Mouse (Mus musculus) brain, adult 2 months (tissue): ENCODE measurements at regions not wholly inside any gene's neighbourhood (a gene's known extent, or its start where the extent isn't known, plus 50 kb on each side); places are given as distances from the start of the nearest gene placed in this dataset.

Experiments
- DNase-seq: peaks from one replicate; pipeline ENCODE4 v3.0.0; 2011; ENCODE audit warnings: low read depth, low spot score

GRCm38 (mm10) chr9:117870616-117871015 lies 169.7 kb upstream of the Azi2 start:
- peak; percentile 45 for DNase-seq

GRCm38 (mm10) chr9:117863944-117864343 lies 176.4 kb upstream of the Azi2 start:
- DNase-seq, result no peak

- DNase-seq, result no peak
Measured at GRCm38 (mm10) chr9:117863318-117863717, 177.0 kb upstream of the Azi2 start.

GRCm38 (mm10) chr9:117859580-117860045 lies 180.7 kb upstream of the Azi2 start:
- peak; percentile 8 for DNase-seq

- no peak for DNase-seq
Measured at GRCm38 (mm10) chr9:117843531-117843930, 196.8 kb upstream of the Azi2 start.

GRCm38 (mm10) chr9:117836696-117837380 lies 203.5 kb upstream of the Azi2 start:
- DNase-seq, result no peak

GRCm38 (mm10) chr9:117833586-117833985 lies 203.9 kb upstream of the Rbms3 start:
- no peak for DNase-seq

GRCm38 (mm10) chr9:117814661-117815060 lies 184.9 kb upstream of the Rbms3 start:
- no peak for DNase-seq

- DNase-seq, result no peak
Measured at GRCm38 (mm10) chr9:117813216-117813615, 183.5 kb upstream of the Rbms3 start.

GRCm38 (mm10) chr9:117805812-117806211 lies 176.1 kb upstream of the Rbms3 start:
- no peak for DNase-seq

GRCm38 (mm10) chr9:117784186-117784591 lies 154.5 kb upstream of the Rbms3 start:
- no peak for DNase-seq

GRCm38 (mm10) chr9:117754651-117755050 lies 124.9 kb upstream of the Rbms3 start:
- no peak for DNase-seq

- no peak for DNase-seq
Measured at GRCm38 (mm10) chr9:117753466-117753865, 123.8 kb upstream of the Rbms3 start.

GRCm38 (mm10) chr9:117744906-117745305 lies 115.2 kb upstream of the Rbms3 start:
- peak; percentile 52 for DNase-seq

GRCm38 (mm10) chr9:117729366-117729765 lies 99.7 kb upstream of the Rbms3 start:
- DNase-seq, result no peak

- no peak for DNase-seq
Measured at GRCm38 (mm10) chr9:117720161-117720598, 90.5 kb upstream of the Rbms3 start.

GRCm38 (mm10) chr9:117717346-117717745 lies 87.6 kb upstream of the Rbms3 start:
- DNase-seq, result peak; percentile 11

GRCm38 (mm10) chr9:117716476-117716875 lies 86.8 kb upstream of the Rbms3 start:
- DNase-seq, result no peak

GRCm38 (mm10) chr9:117714741-117715675 lies 85.3 kb upstream of the Rbms3 start:
- no peak for DNase-seq

GRCm38 (mm10) chr9:117713121-117713520 lies 83.4 kb upstream of the Rbms3 start:
- DNase-seq, result no peak

- no peak for DNase-seq
Measured at GRCm38 (mm10) chr9:117711793-117712192, 82.1 kb upstream of the Rbms3 start.

- DNase-seq, result no peak
Measured at GRCm38 (mm10) chr9:117710966-117711365, 81.3 kb upstream of the Rbms3 start.
